Mouse (Mus musculus): ENCODE measurements around the gene Ccnd2. TPM values are rescaled to one million over a fixed set of nuclear protein-coding genes. Genes with fewer than 3 reads are reported as not detected.

The Ccnd2 gene
- polyA plus RNA-seq, 1 experiment from 2014 or later, result 684 TPM

GRCm38 (mm10) chr6:127106189-127106588, 45.8 kb downstream of the Ccnd2 start:
- Histone ChIP-seq H3K36me3 (ENCODE audit: insufficient read depth) (no peaks in the 10 kb centered on the region), H3K4me1 (ENCODE audit: insufficient read depth) (peaks cover 6% of the 10 kb centered on the region; the same call in 1 of the 2 replicates), H3K4me3 (ENCODE audit: low read depth, low read length) (no peak overlapping the region), H3K27me3 (ENCODE audit: insufficient read depth, low read length) (no peaks in the 10 kb centered on the region), H3K9ac (no peak overlapping the region), H3K4me2 (no peak overlapping the region), H3K9me3 (ENCODE audit: low read depth, low read length) (no peaks in the 10 kb centered on the region), H3K27ac (ENCODE audit: low read depth) (no peak overlapping the region)
- 87% methylated on average over 5 of the region's 5 CpGs for WGBS
- TF ChIP-seq CTCF (IDR thresholded peaks at IDR 0.05; ENCODE audit: low read depth), result no peak
- no peak for DNase-seq
- ATAC-seq (ENCODE audit: insufficient read depth), result no peak

GRCm38 (mm10) chr6:127105107-127105506, 46.9 kb downstream of the Ccnd2 start:
- no peak overlapping the region for H3K4me2 ChIP-seq
- no peaks in the 10 kb centered on the region for H3K9me3 ChIP-seq (ENCODE audit: low read depth, low read length)
- no peak overlapping the region for H3K27ac ChIP-seq (ENCODE audit: low read depth)
- peak; percentile 72 for TF ChIP-seq CTCF (IDR thresholded peaks at IDR 0.05; ENCODE audit: low read depth)
- H3K4me1 ChIP-seq (ENCODE audit: insufficient read depth), result peaks cover 6% of the 10 kb centered on the region; the same call in 1 of the 2 replicates
- H3K36me3 ChIP-seq (ENCODE audit: insufficient read depth), result 0 out of 2 replicates have a peak, but pooled peaks cover 5% of the 10 kb centered on the region
- H3K4me3 ChIP-seq (ENCODE audit: low read depth, low read length), result no peak overlapping the region
- ATAC-seq (ENCODE audit: insufficient read depth) (no peak), DNase-seq (peak; percentile 67)
- no peaks in the 10 kb centered on the region for H3K27me3 ChIP-seq (ENCODE audit: insufficient read depth, low read length)
- H3K9ac ChIP-seq, result no peak overlapping the region
- WGBS, result 59% methylated on average over 6 of the region's 6 CpGs

GRCm38 (mm10) chr6:127104396-127105029, 47.5 kb downstream of the Ccnd2 start:
- Histone ChIP-seq H3K27me3 (ENCODE audit: insufficient read depth, low read length) (no peaks in the 10 kb centered on the region), H3K27ac (ENCODE audit: low read depth) (no peak overlapping the region), H3K9ac (no peak overlapping the region), H3K4me2 (no peak overlapping the region), H3K36me3 (ENCODE audit: insufficient read depth) (0 out of 2 replicates have a peak, but pooled peaks cover 5% of the 10 kb centered on the region), H3K4me1 (ENCODE audit: insufficient read depth) (peaks cover 6% of the 10 kb centered on the region; the same call in 1 of the 2 replicates), H3K9me3 (ENCODE audit: low read depth, low read length) (no peaks in the 10 kb centered on the region), H3K4me3 (ENCODE audit: low read depth, low read length) (no peak overlapping the region)
- ATAC-seq (ENCODE audit: insufficient read depth), result no peak
- TF ChIP-seq CTCF (IDR thresholded peaks at IDR 0.05; ENCODE audit: low read depth), result no peak
- DNase-seq, result no peak
- 79% methylated on average over 7 of the region's 7 CpGs for WGBS

- Histone ChIP-seq H3K4me1 (ENCODE audit: insufficient read depth) (peaks cover 5% of the 10 kb centered on the region; the same call in 1 of the 2 replicates), H3K4me3 (ENCODE audit: low read depth, low read length) (no peak overlapping the region), H3K9ac (no peak overlapping the region), H3K9me3 (ENCODE audit: low read depth, low read length) (no peaks in the 10 kb centered on the region), H3K4me2 (no peak overlapping the region), H3K36me3 (ENCODE audit: insufficient read depth) (0 out of 2 replicates have a peak, but pooled peaks cover 5% of the 10 kb centered on the region), H3K27ac (ENCODE audit: low read depth) (no peak overlapping the region), H3K27me3 (ENCODE audit: insufficient read depth, low read length) (no peaks in the 10 kb centered on the region)
- ATAC-seq (ENCODE audit: insufficient read depth) (no peak), DNase-seq (no peak)
- 87% methylated on average over 6 of the region's 6 CpGs for WGBS
- TF ChIP-seq CTCF (IDR thresholded peaks at IDR 0.05; ENCODE audit: low read depth), result no peak
These were observed 48.3 kb downstream of the Ccnd2 start for GRCm38 (mm10) chr6:127103506-127104275.

GRCm38 (mm10) chr6:127094565-127094964, 57.4 kb downstream of the Ccnd2 start:
- WGBS, result 53% methylated on average over 7 of the region's 7 CpGs
- peak; percentile 48 for TF ChIP-seq CTCF (IDR thresholded peaks at IDR 0.05; ENCODE audit: low read depth)
- H3K4me1 ChIP-seq (ENCODE audit: insufficient read depth), result no peaks in the 10 kb centered on the region
- no peaks in the 10 kb centered on the region for H3K36me3 ChIP-seq (ENCODE audit: insufficient read depth)
- ATAC-seq (ENCODE audit: insufficient read depth), result no peak
- H3K4me3 ChIP-seq (ENCODE audit: low read depth, low read length), result no peak overlapping the region
- no peaks in the 10 kb centered on the region for H3K27me3 ChIP-seq (ENCODE audit: insufficient read depth, low read length)
- no peak overlapping the region for H3K9ac ChIP-seq
- no peak overlapping the region for H3K4me2 ChIP-seq
- no peak overlapping the region for H3K27ac ChIP-seq (ENCODE audit: low read depth)
- peak; percentile 40 for DNase-seq
- no peaks in the 10 kb centered on the region for H3K9me3 ChIP-seq (ENCODE audit: low read depth, low read length)

GRCm38 (mm10) chr6:127086739-127087138, 65.3 kb downstream of the Ccnd2 start:
- ATAC-seq (ENCODE audit: insufficient read depth) (no peak), DNase-seq (no peak)
- no peaks in the 10 kb centered on the region for H3K9me3 ChIP-seq (ENCODE audit: low read depth, low read length)
- TF ChIP-seq CTCF (IDR thresholded peaks at IDR 0.05; ENCODE audit: low read depth), result no peak
- 55% methylated on average over 4 of the region's 4 CpGs for WGBS
- no peak overlapping the region for H3K27ac ChIP-seq (ENCODE audit: low read depth)
- H3K4me1 ChIP-seq (ENCODE audit: insufficient read depth), result no peaks in the 10 kb centered on the region
- H3K36me3 ChIP-seq (ENCODE audit: insufficient read depth), result peaks cover 4% of the 10 kb centered on the region; the same call in 1 of the 2 replicates
- H3K4me3 ChIP-seq (ENCODE audit: low read depth, low read length), result no peak overlapping the region
- no peak overlapping the region for H3K9ac ChIP-seq
- peaks cover 1% of the 10 kb centered on the region for H3K27me3 ChIP-seq (ENCODE audit: insufficient read depth, low read length)
- H3K4me2 ChIP-seq, result no peak overlapping the region

GRCm38 (mm10) chr6:127081820-127082219, 70.2 kb downstream of the Ccnd2 start:
- Histone ChIP-seq H3K9ac (no peak overlapping the region), H3K36me3 (ENCODE audit: insufficient read depth) (no peaks in the 10 kb centered on the region), H3K27me3 (ENCODE audit: insufficient read depth, low read length) (peaks cover 19% of the 10 kb centered on the region), H3K4me2 (no peak overlapping the region), H3K4me1 (ENCODE audit: insufficient read depth) (no peaks in the 10 kb centered on the region), H3K4me3 (ENCODE audit: low read depth, low read length) (no peak overlapping the region), H3K9me3 (ENCODE audit: low read depth, low read length) (no peaks in the 10 kb centered on the region), H3K27ac (ENCODE audit: low read depth) (no peak overlapping the region)
- ATAC-seq (ENCODE audit: insufficient read depth) (no peak), DNase-seq (no peak)
- TF ChIP-seq CTCF (IDR thresholded peaks at IDR 0.05; ENCODE audit: low read depth), result no peak
- 74% methylated on average over 6 of the region's 6 CpGs for WGBS
